Mouse (Mus musculus) embryo, embryonic 9.5 days (tissue): ENCODE results near the gene Gm9747.

Experiments used
- DNase-seq: peaks from one replicate; pipeline ENCODE4 v3.0.0-alpha.2; 2017; ENCODE audit errors: extremely low spot score

Gene Gm9747

DNA sequence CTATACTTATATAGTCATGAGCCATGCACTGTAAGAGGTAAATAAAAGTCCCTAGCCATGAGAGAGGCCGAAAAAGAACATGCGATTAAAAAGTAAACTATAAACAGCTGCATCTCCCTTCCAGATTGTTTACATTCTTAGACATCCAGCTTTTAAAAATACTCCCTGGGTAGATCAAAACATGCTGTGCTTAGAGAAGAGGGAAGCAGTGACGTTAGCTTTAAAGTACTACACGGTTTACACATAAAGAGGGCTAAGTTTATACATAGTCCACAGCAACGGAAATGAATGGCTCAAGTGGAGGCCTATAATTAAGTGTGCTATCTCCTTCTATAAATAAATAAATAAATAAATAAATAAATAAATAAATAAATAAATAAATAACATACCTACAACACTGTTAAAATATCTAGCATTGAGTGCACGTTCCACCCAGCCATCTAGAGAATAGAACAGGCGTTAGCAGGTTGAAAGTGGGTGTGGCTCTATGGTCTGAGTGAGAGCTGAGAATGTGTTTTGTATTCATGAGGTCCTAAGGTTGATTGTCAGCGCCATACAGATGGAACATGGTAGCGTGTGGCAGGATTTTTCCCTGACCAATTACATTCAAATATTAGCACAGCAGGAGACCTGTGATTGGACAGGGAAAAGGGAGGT is 21.0 kb downstream of the Gm9747 start:
- DNase-seq = no peak

DNA sequence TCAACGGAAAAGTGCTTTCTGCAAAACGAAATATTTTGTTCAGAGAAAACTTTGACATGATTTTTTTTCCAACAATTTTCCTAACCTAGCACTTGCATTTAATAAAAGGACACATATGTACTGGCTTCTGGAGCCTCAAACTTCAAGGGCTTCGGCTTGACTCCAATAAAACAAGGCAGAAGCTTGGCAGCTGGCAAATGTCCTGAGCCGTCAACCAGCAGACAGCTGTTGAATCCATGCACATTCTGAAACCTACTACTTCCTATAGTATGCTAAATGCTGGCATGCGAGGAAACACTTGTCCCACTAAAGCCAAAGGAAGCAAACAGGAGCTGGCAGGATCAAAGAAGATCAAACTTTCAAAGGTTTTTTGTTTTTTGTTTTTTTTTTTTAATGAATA is 24.5 kb downstream of the Gm9747 start:
- DNase-seq = no peak

DNA sequence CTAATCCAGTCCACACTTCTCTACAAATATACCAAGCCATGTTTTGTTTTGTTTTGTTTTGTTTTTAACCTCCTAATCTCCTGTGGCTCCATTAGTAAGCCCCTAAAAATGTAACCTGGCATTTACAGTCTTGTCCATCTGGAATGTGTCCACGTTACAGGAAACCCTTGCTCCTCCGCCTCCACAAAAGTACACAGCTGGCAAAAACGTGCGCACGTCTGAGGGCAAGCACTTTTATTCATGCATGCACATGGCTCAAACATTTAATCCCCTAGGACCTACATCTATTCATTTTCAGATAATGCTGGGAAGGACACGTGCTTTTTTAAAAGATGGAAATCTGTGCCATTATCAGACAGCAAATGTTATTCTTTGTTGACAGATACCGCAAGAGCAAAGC is 25.4 kb downstream of the Gm9747 start:
- no peak for DNase-seq

DNA sequence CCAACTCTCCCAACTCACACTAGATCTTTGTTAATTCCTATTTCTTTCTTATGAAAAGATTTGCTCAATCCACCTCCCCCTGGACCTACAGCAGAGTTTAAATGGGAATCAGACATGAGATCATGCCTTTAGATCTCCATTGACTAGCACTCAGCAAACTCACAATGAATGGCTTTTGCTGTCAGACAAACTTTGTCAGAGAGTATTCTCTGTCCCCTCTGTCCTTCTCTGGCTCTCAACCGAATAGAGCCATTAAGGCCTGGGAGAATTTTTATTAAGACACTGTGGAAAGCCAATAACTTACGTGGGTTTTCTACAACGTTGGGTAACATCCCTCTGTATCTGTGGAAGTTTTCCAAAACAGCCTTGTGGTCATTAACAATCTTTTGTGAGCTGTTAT is 27.1 kb downstream of the Gm9747 start:
- no peak for DNase-seq

DNA sequence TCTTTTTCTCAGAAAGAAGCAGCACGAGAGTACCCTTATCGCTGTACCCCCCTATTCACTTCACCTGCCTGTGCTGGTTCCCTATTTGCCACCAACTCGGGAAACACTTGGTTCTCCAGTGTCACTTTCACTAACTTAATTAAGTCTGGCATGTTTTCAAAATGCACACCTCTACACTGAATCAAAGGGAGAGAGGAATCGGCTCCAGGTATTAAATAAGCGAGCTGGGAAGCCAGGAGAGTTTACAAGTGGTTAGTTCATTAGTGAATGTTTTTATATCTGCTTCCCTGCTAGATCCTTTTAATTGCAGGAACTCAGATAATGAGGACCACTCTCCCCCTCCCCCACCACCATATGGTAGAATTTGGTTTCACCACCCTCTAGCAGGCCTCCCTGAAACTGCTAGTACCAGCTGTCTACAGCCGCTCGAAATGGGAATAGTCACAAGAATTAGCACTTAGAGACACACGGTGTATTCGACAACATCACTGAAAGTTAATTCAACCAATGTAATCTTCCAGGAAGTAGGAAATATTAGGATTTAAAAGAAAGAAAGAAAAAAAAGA is 28.2 kb downstream of the Gm9747 start:
- no peak for DNase-seq

DNA sequence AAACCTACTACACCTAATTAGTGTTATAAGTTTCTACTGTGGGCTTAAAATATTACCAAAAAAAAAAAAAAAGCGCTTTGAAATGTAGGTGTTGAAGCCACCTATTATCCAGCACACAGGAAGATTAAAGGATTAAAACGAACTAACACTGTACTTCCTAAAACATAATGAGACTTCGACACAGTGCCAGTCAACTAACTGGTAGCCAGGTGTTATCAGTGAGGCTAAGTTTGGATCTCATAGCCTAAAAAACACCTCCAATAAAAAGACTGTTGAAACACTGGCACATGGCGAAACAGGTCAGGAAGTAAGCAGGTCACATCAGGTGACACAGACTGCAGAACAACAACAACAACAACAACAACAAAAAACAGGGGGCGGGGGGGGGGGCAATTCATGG is 28.7 kb downstream of the Gm9747 start:
- no peak for DNase-seq

DNA sequence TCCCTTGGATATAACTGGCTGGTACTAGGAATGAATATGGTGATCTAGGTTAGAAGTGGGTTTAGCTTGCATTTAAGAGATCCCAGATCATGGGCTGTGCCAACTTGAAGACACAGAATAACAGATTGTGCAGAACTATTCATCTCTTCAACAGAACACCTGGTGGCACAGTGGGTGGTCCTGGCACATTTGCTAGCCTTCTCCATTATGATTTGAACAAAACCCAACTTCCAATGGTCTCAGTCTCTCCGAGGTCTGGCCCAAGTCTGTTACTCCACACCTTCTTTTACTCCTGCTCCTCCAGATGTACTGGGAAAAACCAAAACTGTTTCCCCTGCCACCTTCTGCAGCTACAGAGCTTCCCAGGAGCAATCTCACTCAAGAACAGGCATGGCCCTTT is 29.4 kb downstream of the Gm9747 start:
- no peak for DNase-seq

DNA sequence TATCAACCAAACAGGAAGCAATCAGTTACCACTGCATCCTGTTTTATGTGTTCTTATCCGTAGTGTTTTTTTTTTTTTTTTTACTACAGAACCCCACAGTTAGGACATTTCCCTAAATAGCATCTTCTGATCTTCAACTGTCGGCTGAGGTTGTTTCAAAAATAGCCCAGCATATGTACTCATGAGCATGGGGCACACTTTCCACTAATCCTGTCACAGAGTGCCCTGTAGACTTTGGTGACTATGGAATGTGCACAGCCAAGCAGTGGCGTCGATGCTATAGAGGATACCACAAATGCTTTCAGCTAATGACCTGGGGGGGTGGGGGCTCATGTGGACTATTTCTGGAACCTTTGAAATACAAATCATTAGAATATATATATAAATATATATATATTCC is 34.6 kb downstream of the Gm9747 start:
- DNase-seq = no peak

DNA sequence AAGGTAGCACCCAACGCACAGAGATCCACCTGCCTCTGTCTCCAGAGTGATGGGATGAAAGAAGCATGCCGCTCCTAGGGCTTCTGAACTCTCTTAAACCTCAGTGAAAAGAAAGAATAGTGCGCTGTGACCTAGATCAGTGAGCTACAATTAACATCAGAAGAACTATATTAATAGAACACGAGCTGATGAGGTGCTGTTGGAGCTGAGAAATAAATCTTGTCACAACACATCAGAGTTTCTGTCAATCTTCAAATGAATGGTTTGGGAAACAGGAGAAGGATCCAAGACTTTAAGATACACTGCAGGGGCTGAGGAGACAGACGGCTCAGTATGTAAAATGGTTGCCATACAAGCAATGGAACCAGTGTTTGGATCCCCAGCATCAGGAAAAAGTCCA is 39.3 kb downstream of the Gm9747 start:
- no peak for DNase-seq

DNA sequence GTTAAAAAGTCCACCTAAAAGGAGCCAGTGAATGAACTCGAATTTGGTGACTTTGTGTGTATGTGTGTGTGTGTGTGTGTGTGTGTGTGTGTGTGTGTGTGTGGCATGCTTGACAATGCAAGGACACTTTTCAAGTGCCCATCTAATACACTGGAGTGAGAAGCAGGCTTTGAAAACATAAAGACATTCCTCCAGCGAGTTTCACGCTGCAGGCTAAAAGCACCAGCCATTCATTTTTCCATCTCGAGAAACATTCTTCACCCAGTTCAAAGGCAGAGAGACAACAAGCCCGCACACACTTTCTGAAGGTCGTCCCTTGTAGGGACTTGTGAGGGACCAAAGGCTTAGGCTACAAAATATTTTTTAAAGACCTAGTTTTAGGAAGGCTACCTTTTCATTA is 40.6 kb downstream of the Gm9747 start:
- no peak for DNase-seq

DNA sequence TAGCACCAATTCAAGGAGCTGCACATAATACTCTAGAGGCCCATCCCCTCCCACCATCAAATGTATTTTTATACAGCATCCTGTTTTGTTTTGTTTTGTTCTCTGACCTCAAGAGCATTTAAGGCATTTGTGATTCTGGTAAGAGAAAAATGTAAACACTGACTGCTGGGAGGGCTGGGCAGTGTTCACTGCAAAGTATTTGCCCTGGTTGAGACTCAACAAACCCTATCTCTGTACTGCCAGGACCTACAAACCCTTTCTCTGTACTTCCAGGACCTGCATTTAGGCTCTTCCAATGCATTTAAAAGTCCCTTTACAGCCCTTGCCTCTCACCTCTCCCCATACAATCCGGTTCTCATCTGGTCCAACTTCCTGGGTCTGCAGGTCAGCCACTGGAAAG is 41.4 kb downstream of the Gm9747 start:
- DNase-seq = no peak

DNA sequence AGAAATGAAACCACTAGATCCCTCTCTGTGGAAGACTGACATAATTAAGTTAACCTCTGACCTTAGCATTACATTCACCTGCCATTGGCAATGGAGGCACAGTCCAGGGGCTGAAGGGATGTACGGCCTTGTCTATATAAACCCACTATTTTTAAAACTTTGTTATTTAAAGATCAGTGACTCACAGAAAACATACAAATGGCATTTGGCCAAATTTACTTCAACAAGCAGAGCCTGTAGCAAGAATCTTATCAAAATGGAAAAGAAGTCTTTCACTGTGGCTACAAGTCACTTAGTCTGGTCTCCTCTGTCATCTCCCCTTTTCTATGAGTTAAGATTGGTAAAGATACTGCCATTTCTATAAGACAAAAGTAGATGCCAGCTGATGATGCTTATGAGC is 46.9 kb downstream of the Gm9747 start:
- DNase-seq = no peak

DNA sequence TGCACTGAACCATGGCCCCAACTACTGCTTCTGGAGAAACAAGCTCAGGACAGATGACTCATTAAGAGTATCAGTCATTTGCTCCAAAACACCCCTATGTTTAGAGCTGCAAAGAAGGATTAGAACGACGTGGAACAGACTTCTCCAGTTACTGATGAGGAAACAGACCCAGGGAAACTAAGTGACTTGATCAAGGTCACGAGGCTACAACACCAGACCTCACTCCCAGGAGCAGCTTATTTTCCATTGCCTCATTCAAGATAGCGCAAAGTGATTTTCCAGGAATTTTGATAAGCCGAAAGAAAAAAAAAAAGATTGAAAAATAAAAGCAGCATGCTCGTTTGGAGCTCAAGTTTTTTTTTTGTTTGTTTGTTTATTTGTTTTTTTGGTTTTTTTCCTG is 48.9 kb downstream of the Gm9747 start:
- no peak for DNase-seq

DNA sequence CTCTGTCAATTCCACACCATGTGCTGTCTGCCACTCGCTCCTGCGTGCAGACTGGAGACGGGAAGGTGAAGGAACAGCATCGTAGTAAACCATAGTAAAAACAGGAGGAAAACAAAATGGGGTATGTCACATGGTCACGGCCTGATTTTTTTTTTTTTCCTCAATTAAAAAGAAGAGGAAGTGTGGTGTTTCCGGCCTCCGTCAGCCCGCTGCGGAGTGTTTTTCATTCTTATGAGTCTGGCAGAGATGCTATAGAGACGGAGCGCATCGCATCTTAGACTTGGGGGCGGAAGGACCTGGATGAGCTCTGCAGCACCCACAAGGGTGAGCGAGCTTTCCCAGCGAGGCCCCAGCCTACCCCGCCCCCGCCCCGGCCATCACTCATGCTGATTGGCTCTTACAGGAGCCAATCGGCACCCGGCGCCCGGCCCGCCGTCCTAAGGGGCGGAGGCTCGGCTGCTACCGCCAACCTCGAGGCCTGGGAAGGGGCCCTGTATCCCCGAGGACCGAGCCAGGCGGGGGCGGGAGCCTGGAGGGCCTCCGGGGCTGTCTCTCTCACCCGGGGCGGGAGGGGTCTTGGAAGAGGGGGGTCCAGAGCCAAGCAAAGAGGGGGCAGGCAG is 50.2 kb downstream of the Gm9747 start:
- peak; percentile 93 for DNase-seq

DNA sequence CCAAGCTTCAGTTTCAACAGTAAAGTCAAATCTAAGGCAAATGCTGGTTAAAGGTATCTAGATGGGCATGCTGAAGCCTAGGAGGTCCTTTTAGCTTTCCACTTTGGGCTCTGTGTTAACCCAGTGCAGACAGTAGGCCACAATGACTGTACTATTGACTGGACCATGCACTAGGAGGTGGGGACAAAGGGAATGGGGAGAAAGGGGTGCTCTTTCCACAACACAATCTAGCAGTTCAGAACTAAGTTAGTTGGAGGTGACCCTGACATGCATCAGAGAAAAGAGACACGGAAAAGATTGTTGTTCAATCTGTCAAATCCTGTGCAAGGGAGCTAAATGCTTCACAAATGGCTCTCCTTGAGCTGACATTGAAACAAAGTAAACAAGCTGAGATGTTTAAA is 51.0 kb downstream of the Gm9747 start:
- peak; percentile 51 for DNase-seq

DNA sequence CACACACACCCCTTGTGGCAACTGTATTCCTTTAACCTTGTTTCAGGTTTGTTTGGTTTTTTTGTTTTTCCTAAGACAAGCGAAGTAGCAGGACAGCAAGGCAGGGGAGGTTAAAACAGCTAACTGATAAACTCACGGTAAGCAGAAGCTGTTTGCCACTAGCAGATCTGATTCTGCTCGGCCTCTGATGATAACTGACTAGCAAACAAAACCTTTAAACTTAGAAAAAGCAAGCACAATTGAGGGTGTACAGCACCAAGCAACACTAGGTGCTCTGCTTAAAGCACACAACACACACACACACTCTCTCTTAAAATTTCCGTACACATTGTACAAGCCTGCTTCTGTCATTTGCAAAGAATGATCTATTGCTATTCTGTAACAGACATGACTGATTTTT is 51.5 kb downstream of the Gm9747 start:
- DNase-seq = no peak
